Mouse (Mus musculus): ENCODE results near the gene Cd19. TPM values are rescaled to one million over a fixed set of nuclear protein-coding genes. Genes with fewer than 3 reads are reported as not detected.
A peak's percentile ranks its signal among the peaks of the same experiment; 100 is the strongest.

Cd19 gene
- not detected in 2 replicates for total RNA-seq (2014; fragmentation: Nextera tagmentation)
- total RNA-seq (2017): 0.09 TPM in 1 of 2 replicates, not detected in the other

DNA sequence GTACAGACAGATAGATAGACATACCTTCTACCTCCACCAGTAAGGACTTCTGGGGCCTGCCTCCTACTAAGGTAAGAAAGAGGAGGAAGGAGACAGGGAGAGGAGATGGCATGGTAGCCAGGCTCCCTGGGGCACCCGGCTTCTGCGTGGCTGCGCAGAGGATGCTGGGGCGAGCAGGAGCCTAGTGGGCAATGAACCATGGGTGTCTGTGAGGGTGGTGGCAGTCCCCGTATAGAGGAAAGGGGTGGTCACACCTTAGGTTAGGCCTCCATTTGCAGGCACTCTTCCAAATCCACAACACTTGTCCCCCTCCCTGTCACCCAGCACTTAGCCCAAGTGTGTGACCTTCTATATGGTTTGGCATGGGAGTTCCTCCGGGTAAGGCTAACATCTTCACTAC, at the start of gene Cd19:
TSS of gene Cd19 (minus strand) at position 165 of the 400 bp plus-strand sequence.
- ATAC-seq (replicated peaks; ENCODE audit: poor library complexity, severe bottlenecking): no peak

DNA sequence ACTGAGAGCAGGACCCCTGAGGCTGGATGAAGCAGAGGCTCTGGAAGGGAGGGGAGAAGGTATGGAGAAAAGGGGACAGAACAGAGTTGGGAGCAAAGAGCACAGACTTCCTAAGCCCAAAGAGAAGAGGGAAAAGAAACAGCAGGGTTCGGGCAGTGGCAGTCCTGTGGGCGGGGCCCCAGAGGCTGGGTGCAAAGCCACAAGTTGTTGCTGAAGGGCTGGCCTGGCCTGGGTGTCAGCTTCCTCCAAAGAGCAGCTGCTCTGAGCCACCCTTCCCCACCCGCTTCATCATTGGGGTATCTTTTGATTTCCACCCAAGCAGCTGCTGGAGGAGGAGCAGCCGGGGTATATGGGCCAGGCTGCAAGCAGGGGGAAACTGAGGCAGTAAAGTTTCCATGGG, 49.4 kb upstream of the Cd19 start:
- peak; percentile 82 for ATAC-seq (replicated peaks; ENCODE audit: poor library complexity, severe bottlenecking)

GRCm38 (mm10) chr7:126463547-126463946, 48.9 kb upstream of the Cd19 start:
- ATAC-seq (replicated peaks; ENCODE audit: poor library complexity, severe bottlenecking): no peak

DNA sequence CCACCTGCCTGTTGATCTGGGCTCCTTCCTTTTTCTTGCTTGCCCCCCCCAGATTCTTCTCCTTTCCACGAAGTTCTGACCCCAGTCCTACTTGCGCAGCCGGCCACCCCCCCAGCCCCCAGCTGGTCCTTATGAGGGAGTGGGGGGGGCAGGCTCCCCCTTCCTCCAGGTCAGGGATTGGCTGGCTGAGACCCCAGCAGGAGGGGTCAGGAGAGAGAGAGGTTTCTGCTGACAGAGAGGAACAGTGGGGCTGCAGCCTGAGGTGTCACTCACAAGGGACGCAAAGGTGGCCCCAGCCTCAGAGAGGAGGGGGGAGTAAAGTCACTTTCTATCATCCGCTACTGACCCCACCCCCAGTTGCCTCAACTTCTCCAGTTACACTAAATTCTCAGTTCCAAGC, 48.3 kb upstream of the Cd19 start, which contains the start of gene Atp2a1:
TSS of gene Atp2a1 (minus strand) at position 105 of the 400 bp plus-strand sequence.
- no peak for ATAC-seq (replicated peaks; ENCODE audit: poor library complexity, severe bottlenecking)

- ATAC-seq (replicated peaks; ENCODE audit: poor library complexity, severe bottlenecking): no peak
Measured at GRCm38 (mm10) chr7:126461626-126462025, 46.9 kb upstream of the Cd19 start.

DNA sequence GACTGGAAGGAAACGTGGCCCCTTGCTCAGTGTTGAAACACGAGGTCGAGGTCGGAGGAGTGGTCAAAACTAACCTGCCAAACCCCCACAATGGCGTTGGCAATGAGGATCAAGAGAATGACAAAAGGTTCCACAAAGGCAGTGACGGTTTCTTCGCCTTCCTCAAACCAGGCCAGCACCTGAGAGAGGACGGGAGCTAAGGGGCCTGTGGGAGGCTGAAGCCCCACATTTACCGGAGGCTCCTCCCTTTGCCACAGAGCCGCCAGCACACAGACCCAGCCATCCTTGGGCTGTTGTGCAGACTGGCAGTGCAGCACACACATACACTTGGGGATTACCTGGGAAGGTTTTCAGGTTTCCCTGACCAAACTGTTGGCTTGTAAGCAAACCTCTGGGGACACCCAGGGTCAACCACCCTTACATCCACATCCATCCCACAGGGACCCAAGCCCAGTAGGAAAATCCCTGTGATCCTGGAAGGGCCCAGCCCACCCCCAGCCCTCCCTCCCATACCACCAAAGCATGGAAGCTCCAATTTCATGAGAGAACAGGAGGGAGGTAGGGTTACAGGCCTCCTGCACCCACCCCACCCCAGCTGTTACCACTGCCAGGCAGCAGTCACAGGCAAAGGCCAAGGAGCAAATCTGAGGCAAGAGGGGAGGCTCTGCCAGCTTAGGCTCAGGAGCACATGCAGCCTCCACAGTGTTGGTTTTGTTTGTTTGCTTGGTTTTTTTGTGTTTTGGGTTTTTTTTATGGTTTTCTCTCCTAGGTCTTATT, 46.1 kb upstream of the Cd19 start:
- no peak for ATAC-seq (replicated peaks; ENCODE audit: poor library complexity, severe bottlenecking)

GRCm38 (mm10) chr7:126458844-126459618, 44.3 kb upstream of the Cd19 start:
- ATAC-seq (replicated peaks; ENCODE audit: poor library complexity, severe bottlenecking): no peak

DNA sequence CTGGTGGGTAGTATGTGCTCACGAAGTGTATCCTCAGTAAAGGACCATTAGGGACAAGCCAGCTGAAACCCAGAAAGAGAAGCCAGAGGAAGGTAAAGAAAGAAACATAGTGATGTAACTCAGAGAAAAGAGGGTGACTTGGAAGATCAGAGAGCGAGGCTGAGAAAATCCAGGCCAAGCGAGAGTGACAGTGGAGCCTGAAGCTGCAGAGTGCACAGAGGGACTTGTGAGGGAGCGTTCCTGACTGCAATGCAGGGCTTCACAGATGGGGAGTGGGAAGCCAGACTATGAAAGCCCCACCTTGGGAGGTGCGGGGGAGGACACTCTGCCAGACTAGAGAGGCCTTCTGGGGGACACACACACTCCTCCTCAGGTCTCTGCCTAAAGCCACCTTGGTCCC, 43.5 kb upstream of the Cd19 start:
- no peak for ATAC-seq (replicated peaks; ENCODE audit: poor library complexity, severe bottlenecking)

GRCm38 (mm10) chr7:126456382-126457266, 41.9 kb upstream of the Cd19 start:
- ATAC-seq (replicated peaks; ENCODE audit: poor library complexity, severe bottlenecking): no peak

- ATAC-seq (replicated peaks; ENCODE audit: poor library complexity, severe bottlenecking): no peak
Measured at GRCm38 (mm10) chr7:126455242-126455641, 40.6 kb upstream of the Cd19 start.

GRCm38 (mm10) chr7:126453861-126454260, 39.2 kb upstream of the Cd19 start:
- no peak for ATAC-seq (replicated peaks; ENCODE audit: poor library complexity, severe bottlenecking)

- ATAC-seq (replicated peaks; ENCODE audit: poor library complexity, severe bottlenecking): peak; percentile 61
Measured at GRCm38 (mm10) chr7:126452244-126452643, 37.6 kb upstream of the Cd19 start.

DNA sequence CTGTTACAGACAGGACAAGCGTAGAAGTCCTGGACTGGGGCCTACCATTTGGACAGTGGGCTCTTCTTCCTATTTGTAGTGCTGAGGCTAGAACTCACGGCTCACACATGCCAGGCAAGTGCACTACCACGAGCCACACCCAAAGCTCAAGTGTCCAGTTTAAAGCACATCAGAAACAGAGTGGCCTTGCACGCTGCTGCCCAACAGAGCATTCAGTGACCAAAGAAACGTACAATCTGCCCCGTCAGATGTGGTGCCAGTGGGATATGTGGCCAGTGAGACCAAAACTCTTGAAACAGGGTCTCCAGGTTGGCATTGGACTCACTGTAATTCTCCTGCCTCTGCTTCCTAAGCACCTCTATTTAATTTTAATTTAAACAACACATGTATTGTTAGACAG, 36.0 kb upstream of the Cd19 start:
- no peak for ATAC-seq (replicated peaks; ENCODE audit: poor library complexity, severe bottlenecking)

GRCm38 (mm10) chr7:126449991-126450390, 35.3 kb upstream of the Cd19 start:
- no peak for ATAC-seq (replicated peaks; ENCODE audit: poor library complexity, severe bottlenecking)

GRCm38 (mm10) chr7:126448481-126448880, 33.8 kb upstream of the Cd19 start:
- ATAC-seq (replicated peaks; ENCODE audit: poor library complexity, severe bottlenecking): peak; percentile 73

DNA sequence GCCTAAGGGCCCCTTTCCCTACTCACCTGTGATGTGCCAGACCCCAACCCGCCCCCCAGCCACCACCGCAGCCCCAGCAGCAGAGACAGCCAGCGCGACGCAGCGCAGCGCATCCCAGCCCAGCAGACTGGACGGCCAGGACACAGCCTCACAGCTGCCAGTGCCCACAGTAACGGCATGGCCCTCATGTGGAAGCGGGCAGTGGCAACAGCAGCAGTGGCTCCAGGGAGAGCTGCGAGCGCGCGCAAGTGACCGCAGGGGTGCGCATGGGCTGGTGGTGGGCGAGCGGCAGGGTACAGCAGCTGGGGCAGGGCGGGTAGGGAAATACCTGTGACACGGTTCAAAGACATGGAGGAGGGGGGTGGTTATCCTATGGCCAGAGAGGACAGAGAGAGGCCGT, 31.5 kb upstream of the Cd19 start:
- ATAC-seq (replicated peaks; ENCODE audit: poor library complexity, severe bottlenecking): no peak

DNA sequence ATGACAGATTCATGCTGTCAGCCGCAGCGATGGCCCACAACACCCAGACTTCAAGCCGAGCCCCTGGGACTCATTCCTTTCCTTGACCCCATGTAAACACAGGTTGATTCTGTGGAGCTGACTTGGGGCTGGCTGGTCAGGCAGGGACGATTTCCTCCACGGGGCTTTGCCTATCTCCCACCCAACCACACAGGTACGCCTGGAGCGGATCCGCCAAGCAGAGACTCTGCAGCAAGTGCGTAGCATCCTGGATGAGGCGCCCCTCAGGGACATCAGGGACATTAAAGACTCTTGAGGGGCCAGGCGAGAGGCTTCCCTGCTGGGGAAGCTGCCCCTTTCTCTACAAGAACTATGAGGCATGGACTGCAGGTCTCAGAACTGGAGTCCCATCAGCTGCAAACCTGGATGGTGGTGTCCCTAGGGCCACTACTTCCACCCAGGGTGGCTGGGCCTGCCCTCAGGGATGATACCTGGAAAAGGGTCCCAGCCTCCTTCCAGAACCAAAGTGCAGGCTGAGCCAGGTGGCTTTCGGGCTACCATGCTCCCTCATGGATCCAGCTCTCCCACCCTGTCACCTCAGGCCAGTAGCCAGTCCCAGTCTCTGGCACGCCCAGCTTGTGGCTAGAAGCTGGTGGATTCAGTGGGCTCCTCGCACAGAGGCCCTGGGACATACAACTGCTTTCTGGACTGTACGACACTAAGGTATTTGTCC, 30.6 kb upstream of the Cd19 start:
- ATAC-seq (replicated peaks; ENCODE audit: poor library complexity, severe bottlenecking): no peak

- ATAC-seq (replicated peaks; ENCODE audit: poor library complexity, severe bottlenecking): no peak
Measured at GRCm38 (mm10) chr7:126444536-126444935, 29.8 kb upstream of the Cd19 start.

DNA sequence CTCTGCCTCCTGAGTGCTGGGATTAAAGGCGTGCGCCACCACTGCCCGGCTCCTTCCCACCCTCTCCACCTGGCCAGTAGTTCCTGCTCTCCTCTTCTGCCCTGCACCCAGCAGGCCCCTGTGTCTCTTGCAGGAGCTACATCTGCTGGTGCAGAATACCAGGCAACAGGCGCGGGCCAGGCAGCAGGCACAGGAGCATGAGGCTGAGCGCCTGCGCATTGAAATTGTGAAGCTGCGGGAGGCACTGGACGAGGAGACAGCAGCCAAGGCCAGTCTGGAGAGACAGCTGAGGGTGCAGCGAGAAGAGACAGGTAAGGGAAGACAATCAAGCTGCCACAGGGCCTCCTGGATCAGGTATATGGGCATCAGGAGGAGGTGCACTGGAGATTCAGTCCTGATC, 29.3 kb upstream of the Cd19 start:
- no peak for ATAC-seq (replicated peaks; ENCODE audit: poor library complexity, severe bottlenecking)

- no peak for ATAC-seq (replicated peaks; ENCODE audit: poor library complexity, severe bottlenecking)
Measured at GRCm38 (mm10) chr7:126440134-126440533, 25.4 kb upstream of the Cd19 start.
